Mouse (Mus musculus) heart, adult 9 months (tissue): ENCODE results near the gene Snx17.

Source experiments
- DNase-seq, 2 experiments: peaks; one replicate each; pipeline ENCODE4 v3.0.0; 2022; ENCODE audit warnings: low spot score in 2 of 2

Gene Snx17

DNA sequence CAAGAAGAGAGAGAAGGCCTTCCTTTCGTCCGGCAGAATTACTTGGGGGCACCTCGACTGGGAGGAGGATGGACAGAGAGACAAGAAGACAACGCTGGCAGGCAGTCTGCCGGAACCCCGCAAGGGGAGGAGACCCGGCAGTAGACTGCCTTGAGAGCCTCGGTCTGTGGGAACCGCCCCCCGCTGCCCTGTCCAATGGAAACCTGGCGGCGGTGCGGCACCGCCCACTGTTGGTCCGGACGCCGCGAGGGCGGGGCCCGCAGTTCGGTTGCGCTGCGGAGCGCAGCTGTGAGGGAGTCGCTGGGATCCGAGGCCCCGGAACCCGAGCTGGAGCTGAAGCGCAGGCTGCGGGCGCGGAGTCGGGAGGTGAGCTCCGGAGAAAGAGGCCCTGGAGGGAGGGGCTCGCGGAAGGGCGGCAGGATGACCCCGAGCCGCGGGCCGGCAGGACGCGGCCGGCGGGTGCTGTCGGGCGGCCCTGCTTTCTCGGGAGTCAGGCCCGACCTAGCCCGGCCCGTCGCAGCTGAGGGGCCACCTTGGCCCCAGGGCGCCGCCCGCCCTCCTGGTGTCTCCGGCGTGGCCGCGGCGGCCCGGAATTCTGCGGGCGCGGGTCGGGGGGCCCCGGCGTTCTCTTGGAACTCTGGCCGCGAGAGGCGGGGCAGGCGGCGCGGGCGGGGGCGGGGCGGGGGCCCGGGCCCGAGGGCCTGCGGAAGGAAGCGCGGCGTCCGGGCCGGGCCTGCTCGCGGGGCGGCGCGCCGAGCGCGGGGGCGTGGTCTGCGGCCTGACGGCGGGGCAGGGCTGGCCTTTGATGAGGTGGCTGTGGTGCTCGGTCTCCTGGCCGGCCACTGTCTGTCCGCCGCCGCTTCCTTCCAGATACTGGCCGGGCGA lies 47.9 kb downstream of the Snx17 start, which contains the start of the genes Nrbp1 and Gm9970:
Gene Nrbp1 (plus strand): TSS at position 228 of the 885 bp plus-strand sequence.
Gene Gm9970 (minus strand): TSS at position 596 of the 885 bp plus-strand sequence.
- peak; percentile 97 for DNase-seq

DNA sequence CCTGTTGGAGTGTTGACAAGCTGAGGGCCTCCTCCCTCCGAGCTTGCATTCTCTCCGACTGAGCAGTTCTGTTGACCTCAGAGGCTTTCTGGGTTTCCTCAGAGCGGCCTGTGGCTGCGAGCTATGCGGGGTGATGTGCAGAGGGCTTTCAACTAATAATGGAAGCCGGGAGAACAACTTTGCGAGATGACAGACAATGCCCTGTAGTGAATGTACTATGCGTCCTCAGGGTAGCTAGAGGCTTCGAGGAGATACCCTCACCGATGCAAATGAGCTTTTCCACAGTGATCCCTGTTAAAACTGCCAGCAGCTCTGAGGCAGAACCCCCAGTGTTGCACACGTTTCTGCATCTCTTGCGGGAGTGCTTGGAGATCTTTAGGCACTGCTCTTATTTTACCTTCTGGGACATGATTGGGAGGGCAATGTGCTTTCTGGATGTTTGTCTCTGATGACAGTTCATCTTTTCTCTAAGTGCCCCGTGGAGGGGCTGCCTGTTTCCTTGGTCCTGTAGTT lies 48.6 kb downstream of the Snx17 start:
- no peak for DNase-seq

DNA sequence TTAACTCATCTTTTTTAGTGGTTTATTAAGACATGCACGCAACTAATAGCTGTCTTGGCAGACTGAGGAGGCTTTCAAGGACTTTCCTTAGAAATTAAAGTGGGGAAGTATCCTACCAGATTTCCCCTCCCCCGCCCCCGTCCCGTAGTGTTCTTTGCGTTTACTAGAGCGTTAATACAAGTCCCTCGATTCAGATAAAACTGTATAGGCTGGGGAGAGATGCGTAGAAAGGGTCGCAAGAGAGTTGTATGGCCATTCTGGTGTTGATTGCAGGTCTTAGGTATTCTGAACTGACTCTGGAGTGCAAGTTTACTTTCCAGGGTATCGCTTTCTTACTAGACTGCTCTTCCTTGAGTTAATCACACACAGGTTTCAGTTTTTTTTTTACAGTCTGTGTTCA lies 49.2 kb downstream of the Snx17 start:
- no peak for DNase-seq
